Mouse (Mus musculus) kidney, adult 9 months (tissue): ENCODE measurements at regions not wholly inside any gene's neighbourhood (a gene's known extent, or its start where the extent isn't known, plus 50 kb on each side); places are given as distances from the start of the nearest gene placed in this dataset.
"Not testable (repeated sequence)": the region's sequence is repeated elsewhere in the genome, so short reads cannot be mapped to it uniquely, and the experiment has no call there.

ENCODE experiments used
- DNase-seq: peaks from one replicate; pipeline ENCODE4 v3.0.0; 2022

GRCm38 (mm10) chr14:38237471-38237870, 1102.4 kb upstream of the Ghitm start:
- DNase-seq, result peak; percentile 19

- no peak for DNase-seq
Observed at GRCm38 (mm10) chr14:38208591-38208990, 1073.5 kb upstream of the Ghitm start.

GRCm38 (mm10) chr14:38191771-38192170, 1056.7 kb upstream of the Ghitm start:
- DNase-seq, result peak; percentile 0

GRCm38 (mm10) chr14:38185606-38186005, 1050.5 kb upstream of the Ghitm start:
- not testable (repeated sequence) for DNase-seq

GRCm38 (mm10) chr14:38152843-38153242, 1017.8 kb upstream of the Ghitm start:
- no peak for DNase-seq

GRCm38 (mm10) chr14:38130719-38131118, 995.6 kb upstream of the Ghitm start:
- DNase-seq, result no peak
